Mouse (Mus musculus): ENCODE results near the gene Slc16a2. TPM values are rescaled to one million over a fixed set of nuclear protein-coding genes. Genes with fewer than 3 reads are reported as not detected.

Gene Slc16a2
- polyA plus RNA-seq, 1 experiment from 2014 or later: 22.3 TPM

DNA sequence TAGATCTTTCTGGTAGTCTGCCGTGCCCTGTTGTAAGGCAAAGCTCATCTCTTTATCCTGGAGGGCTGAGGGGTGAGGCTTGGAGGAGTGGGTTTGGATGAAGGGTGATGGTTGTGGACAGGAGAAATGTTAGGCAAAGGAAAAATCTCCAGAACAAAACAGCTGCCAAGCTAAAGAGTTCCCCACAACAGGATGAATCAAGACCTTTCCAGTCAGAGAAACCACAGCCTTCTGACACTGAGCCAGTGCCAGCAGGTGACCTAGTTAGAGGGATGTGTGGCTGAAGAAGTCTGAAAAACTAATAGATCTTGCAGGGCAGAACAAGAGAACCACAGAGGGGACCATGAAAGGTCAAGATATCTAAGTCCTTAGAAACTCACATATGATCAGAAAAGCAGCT lies 24.8 kb downstream of the Slc16a2 start:
- H3K4me1 ChIP-seq (replicated peaks): no peaks in the 10 kb centered on the region
- no peak overlapping the region for H3K9ac ChIP-seq
- no peaks in the 10 kb centered on the region for H3K9me3 ChIP-seq
- ATAC-seq (ENCODE audit: low FRiP score): no peak
- H3K4me3 ChIP-seq: no peak overlapping the region
- H3K36me3 ChIP-seq: no peaks in the 10 kb centered on the region
- H3K27me3 ChIP-seq: peaks cover 76% of the 10 kb centered on the region
- H3K27ac ChIP-seq: no peak overlapping the region
- H3K4me2 ChIP-seq: no peak overlapping the region
- WGBS: 96% methylated on average over 1 of the region's 1 CpGs

DNA sequence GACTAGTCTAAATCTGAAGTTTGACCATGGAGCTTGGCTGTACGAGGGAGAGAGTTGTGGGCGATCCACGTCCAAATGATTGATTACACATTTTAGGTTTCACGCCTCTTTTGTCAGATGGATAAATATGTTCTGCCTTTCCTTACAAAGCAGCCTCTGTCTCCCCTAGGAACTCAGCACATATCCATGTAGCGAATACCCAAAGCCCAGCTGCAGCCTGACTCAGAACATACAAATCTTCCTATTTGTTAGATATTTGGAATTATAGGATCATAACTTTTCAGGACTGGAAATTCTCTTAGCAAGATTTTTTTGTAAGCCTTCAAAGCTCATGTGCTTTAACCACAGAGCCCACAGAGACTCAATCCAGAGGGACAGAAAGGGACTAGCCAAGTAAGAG lies 26.3 kb downstream of the Slc16a2 start:
- 60% methylated on average over 5 of the region's 5 CpGs for WGBS
- Histone ChIP-seq H3K4me2 (no peak overlapping the region), H3K9me3 (no peaks in the 10 kb centered on the region), H3K4me1 (replicated peaks) (no peaks in the 10 kb centered on the region), H3K36me3 (no peaks in the 10 kb centered on the region), H3K27ac (no peak overlapping the region), H3K27me3 (peaks cover 89% of the 10 kb centered on the region), H3K9ac (no peak overlapping the region), H3K4me3 (no peak overlapping the region)
- no peak for ATAC-seq (ENCODE audit: low FRiP score)

DNA sequence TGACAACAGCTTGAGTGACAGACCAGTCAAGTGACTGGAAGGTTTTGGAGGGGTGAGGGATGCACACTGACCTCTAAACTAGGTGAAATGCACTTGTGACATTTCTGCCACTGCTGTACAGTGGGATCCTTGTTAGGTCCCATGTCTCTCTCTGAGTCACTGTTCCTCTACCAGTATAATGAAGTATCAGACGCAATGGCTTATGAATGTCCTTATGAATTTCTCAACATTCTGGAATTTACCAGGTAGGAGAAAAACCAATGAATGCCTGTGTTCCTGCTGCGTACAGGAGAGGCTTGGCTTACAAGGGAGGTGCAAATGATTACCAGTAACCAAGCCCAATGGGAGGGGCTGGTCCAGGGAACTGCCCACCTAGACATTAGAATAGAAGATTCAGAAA lies 30.5 kb downstream of the Slc16a2 start:
- no peak for ATAC-seq (ENCODE audit: low FRiP score)

DNA sequence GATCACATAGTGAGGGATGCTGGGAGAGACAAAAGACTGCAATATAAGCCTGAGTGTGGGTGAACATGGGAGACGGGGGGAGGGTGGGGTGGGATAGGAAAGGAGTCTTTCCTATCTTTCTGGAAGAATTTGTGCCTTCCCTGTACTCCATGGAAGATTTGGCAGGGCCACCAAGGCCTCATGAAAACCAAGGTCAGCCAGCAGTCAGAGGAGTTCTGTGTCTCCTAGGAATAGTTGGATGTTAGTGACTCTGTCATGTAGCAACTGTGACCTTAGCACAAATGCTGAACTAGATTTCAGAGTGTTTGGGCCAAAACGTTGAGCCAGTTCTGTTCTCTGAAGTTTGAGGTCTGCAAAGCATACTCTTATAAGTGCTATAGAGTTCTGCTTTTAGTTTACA lies 36.1 kb downstream of the Slc16a2 start:
- Histone ChIP-seq H3K4me3 (no peak overlapping the region), H3K27me3 (peaks cover 59% of the 10 kb centered on the region), H3K4me2 (no peak overlapping the region), H3K9me3 (no peaks in the 10 kb centered on the region), H3K9ac (no peak overlapping the region), H3K4me1 (replicated peaks) (no peaks in the 10 kb centered on the region), H3K36me3 (no peaks in the 10 kb centered on the region), H3K27ac (no peak overlapping the region)
- 77% methylated on average over 2 of the region's 2 CpGs for WGBS
- no peak for ATAC-seq (ENCODE audit: low FRiP score)

More for the DNA sequence above, 30.5 kb downstream of the Slc16a2 start:
- Histone ChIP-seq H3K27me3 (peaks cover 70% of the 10 kb centered on the region), H3K9me3 (no peaks in the 10 kb centered on the region), H3K36me3 (no peaks in the 10 kb centered on the region), H3K4me2 (no peak overlapping the region), H3K4me1 (replicated peaks) (no peaks in the 10 kb centered on the region), H3K27ac (no peak overlapping the region), H3K9ac (no peak overlapping the region), H3K4me3 (no peak overlapping the region)
- 92% methylated on average over 2 of the region's 2 CpGs for WGBS

DNA sequence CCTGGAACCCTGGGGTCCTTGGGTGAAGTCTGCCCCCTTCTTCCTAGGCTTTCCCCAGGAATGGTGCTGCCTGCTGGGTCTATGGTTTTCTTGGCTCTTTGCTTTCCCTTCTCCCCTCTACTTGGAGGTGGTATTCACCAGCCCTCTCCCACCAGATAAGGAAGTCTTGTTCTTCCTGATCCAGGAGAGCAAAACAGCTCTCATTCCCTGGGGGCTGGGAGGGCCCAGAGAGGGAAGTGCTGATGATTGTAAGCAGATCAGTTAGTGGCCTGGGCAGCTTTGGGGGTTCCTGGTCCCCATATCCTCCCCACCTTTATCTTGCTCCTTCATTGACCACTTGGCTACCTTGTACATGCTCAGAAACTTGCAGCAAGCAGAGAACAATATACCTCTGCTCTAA lies 45.4 kb downstream of the Slc16a2 start:
- Histone ChIP-seq H3K36me3 (no peaks in the 10 kb centered on the region), H3K4me2 (no peak overlapping the region), H3K27ac (no peak overlapping the region), H3K27me3 (peaks cover 74% of the 10 kb centered on the region), H3K9me3 (no peaks in the 10 kb centered on the region), H3K4me1 (replicated peaks) (no peaks in the 10 kb centered on the region), H3K9ac (no peak overlapping the region), H3K4me3 (no peak overlapping the region)
- ATAC-seq (ENCODE audit: low FRiP score): no peak

DNA sequence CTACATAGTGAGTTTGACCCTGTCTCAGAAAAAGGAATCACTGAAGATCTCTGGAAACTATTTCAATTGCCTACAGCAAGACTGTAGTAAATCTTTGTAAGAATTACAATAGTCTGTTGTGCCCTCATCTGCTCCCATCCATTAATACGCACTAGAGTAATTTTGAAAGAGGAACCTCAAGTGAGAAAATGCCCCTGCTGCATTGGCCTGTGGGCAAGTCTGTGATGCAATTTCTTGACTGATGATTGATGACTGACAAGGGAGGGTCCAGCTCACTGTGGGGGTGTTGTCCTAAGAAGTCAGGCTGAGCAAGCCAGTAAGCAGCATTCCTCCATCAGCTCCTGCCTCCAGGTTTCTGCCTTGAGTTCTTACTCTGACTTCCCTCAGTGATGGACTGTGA lies 75.6 kb downstream of the Slc16a2 start:
- H3K27ac ChIP-seq: no peak overlapping the region
- H3K9ac ChIP-seq: no peak overlapping the region
- H3K4me1 ChIP-seq (replicated peaks): peaks cover 17% of the 10 kb centered on the region
- no peaks in the 10 kb centered on the region for H3K9me3 ChIP-seq
- H3K27me3 ChIP-seq: peaks cover 59% of the 10 kb centered on the region
- H3K4me2 ChIP-seq: no peak overlapping the region
- H3K4me3 ChIP-seq: no peak overlapping the region
- no peak for ATAC-seq (ENCODE audit: low FRiP score)
- 84% methylated on average over 1 of the region's 1 CpGs for WGBS
- H3K36me3 ChIP-seq: no peaks in the 10 kb centered on the region

DNA sequence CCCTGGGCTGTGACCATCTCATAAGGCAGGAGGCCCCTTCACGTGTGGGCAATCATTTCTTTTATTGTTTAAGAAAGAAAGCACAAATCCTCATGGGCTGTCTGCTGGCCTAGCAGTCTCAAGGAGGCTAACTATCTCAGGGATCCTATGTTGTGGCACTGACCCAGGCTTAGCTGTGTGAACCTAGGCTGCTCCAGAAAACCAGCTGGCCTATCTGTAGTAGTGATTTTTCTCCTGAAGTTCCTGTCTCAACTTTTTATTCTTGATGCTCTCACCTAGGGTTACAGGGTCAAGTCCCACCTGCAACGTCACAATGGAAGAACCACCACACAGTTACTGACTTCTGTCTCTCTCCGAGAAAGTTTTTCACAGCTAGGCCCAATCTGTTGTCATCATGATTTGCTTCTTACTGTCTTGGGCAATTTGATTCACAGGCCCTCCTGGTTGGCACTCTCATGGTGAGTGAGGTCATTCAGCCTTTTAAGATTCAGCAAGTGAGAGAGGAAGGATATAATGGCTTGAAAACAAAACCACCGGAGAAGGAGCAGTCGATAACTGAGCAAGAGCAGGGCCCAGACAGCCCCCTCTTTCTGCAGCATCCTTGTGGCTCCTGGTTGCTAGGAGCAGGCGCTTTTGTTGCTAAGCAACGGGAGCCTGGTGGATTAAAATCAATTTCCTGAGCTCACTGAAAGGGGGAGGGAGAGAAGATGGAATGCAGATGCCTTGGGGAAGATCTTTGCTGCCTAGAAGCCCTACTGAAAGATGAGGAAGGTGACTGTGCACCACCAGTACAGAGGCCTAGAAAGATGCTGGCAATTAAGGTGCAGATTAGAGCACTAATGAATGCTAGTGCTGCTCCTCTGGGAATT lies 77.4 kb downstream of the Slc16a2 start:
- H3K4me1 ChIP-seq (replicated peaks): peaks cover 17% of the 10 kb centered on the region
- peak; percentile 94 for ATAC-seq (ENCODE audit: low FRiP score)
- WGBS: 27% methylated on average over 7 of the region's 7 CpGs
- H3K27me3 ChIP-seq: peaks cover 75% of the 10 kb centered on the region
- H3K4me2 ChIP-seq: 0 out of 2 replicates have a peak overlapping the region, but pooled peaks have one; percentile 10
- peak overlapping the region; percentile 80 for H3K27ac ChIP-seq
- no peaks in the 10 kb centered on the region for H3K9me3 ChIP-seq
- H3K4me3 ChIP-seq: no peak overlapping the region
- no peak overlapping the region for H3K9ac ChIP-seq
- H3K36me3 ChIP-seq: no peaks in the 10 kb centered on the region

DNA sequence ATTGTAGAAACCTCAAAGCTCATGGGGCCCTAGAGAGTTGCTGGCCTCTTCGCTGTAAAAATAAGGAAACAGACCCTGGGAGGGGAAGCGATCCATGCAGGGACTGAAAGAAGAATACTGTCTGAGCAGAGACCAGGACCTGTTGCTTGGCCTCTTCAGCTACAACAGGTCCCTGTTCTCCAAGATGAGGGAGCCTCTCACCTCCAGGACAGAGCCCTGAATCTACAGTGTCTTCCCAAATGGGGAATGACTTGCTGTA lies 79.8 kb downstream of the Slc16a2 start:
- H3K36me3 ChIP-seq: no peaks in the 10 kb centered on the region
- H3K4me3 ChIP-seq: no peak overlapping the region
- peaks cover 84% of the 10 kb centered on the region for H3K27me3 ChIP-seq
- no peak overlapping the region for H3K9ac ChIP-seq
- 71% methylated on average over 2 of the region's 2 CpGs for WGBS
- H3K4me1 ChIP-seq (replicated peaks): peaks cover 17% of the 10 kb centered on the region
- no peaks in the 10 kb centered on the region for H3K9me3 ChIP-seq
- no peak for ATAC-seq (ENCODE audit: low FRiP score)
- H3K4me2 ChIP-seq: no peak overlapping the region
- no peak overlapping the region for H3K27ac ChIP-seq

DNA sequence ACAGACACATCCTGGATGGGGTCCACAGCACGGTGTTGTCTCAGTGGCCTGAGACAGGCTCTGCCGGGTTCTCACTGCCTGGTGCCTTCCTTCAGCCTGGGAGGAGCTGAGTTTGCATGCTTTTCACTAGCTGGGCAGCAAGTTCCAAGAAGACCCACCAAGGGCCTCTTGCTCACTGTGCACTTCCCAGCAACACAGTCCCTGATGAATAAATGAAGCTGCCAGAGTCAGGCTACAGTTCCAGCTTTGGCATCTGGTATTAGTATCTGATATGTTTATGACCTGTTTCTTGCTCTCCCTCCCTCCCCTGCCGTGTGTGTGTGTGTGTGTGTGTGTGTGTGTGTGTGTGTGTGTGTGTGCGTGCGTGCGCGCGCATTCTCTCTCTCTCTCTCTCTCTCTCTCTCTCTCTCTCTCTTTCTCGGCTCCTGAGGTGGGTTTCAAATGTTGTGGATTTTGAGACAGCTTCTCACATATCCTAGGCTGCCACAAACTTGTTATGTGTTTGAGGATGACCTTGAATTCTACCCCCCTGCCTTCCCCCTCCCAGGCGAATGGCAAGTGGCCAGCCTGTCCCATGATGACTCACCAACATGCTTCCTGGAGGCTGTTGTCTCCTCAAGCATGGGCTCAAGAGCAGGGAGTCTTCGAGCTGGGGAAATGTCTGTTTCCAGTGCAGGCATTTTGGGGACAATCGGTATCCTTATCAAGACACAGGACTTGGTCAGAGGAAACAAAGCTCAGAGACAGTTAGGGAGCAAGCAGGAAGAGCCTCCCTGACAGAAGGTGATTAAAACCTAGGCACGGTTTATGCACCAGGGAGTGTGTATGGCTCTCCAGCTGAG lies 80.3 kb downstream of the Slc16a2 start:
- no peak overlapping the region for H3K4me2 ChIP-seq
- H3K4me1 ChIP-seq (replicated peaks): peaks cover 17% of the 10 kb centered on the region
- H3K27ac ChIP-seq: no peak overlapping the region
- H3K9me3 ChIP-seq: no peaks in the 10 kb centered on the region
- 46% methylated on average over 6 of the region's 13 CpGs for WGBS
- no peak for ATAC-seq (ENCODE audit: low FRiP score)
- H3K4me3 ChIP-seq: no peak overlapping the region
- peaks cover 84% of the 10 kb centered on the region for H3K27me3 ChIP-seq
- no peak overlapping the region for H3K9ac ChIP-seq
- H3K36me3 ChIP-seq: no peaks in the 10 kb centered on the region

DNA sequence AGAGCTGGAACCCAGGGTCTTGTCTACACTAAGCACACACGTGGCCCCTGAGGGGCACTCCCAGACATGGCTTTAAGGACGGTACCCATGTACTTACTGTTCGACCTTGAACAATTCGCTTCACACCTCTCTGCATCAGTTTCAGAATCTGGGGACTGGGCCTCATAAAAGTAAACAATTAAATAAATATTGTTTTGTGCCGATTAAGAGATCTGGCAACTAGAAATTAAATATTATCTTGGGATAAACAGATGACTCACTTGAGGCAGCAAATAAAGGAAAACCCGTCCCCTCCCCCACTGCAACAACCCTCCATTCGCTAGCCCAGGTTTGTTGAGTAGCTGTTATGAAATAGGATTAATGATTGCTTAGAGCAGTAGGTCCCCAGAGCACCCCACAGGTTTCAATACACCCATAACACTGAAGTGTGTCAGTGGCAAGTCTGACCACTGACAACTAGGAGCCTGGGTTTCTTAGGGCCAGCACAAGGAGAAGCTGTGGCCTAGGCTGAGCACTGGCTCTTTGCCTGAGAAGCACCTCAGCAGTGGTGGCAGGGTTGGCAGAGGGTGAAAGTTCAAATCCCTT lies 87.7 kb downstream of the Slc16a2 start:
- 79% methylated on average over 7 of the region's 7 CpGs for WGBS
- H3K27ac ChIP-seq: no peak overlapping the region
- H3K36me3 ChIP-seq: no peaks in the 10 kb centered on the region
- no peak overlapping the region for H3K9ac ChIP-seq
- H3K27me3 ChIP-seq: peaks cover 85% of the 10 kb centered on the region
- H3K4me2 ChIP-seq: no peak overlapping the region
- no peak; the same call in 1 of the 2 replicates for ATAC-seq (ENCODE audit: low FRiP score)
- H3K4me3 ChIP-seq: no peak overlapping the region
- no peaks in the 10 kb centered on the region for H3K9me3 ChIP-seq
- peaks cover 4% of the 10 kb centered on the region; the same call in 1 of the 2 replicates for H3K4me1 ChIP-seq (replicated peaks)

DNA sequence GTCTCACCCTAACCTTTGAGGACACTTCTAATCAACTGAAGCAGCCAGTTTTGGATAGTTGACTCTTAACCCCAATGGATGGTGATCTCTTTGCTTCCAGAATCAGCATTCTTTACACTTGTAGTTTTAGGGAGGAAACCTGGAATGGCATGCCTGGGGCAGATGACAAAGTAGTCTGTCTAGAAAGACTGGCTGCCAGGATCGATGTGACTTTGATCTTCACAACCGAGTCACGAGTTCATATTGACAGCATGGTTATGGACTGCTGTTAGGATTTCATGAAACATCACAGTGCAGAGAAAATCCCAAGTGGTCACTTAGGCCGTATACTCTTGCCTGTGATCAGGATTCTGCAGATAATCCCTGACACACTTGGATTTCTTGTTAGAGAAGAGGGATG lies 88.7 kb downstream of the Slc16a2 start:
- H3K27ac ChIP-seq: no peak overlapping the region
- WGBS: 85% methylated on average over 4 of the region's 4 CpGs
- H3K9me3 ChIP-seq: no peaks in the 10 kb centered on the region
- H3K36me3 ChIP-seq: no peaks in the 10 kb centered on the region
- H3K4me3 ChIP-seq: no peak overlapping the region
- ATAC-seq (ENCODE audit: low FRiP score): no peak
- H3K9ac ChIP-seq: no peak overlapping the region
- peaks cover 4% of the 10 kb centered on the region; the same call in 1 of the 2 replicates for H3K4me1 ChIP-seq (replicated peaks)
- peaks cover 82% of the 10 kb centered on the region for H3K27me3 ChIP-seq
- H3K4me2 ChIP-seq: no peak overlapping the region

DNA sequence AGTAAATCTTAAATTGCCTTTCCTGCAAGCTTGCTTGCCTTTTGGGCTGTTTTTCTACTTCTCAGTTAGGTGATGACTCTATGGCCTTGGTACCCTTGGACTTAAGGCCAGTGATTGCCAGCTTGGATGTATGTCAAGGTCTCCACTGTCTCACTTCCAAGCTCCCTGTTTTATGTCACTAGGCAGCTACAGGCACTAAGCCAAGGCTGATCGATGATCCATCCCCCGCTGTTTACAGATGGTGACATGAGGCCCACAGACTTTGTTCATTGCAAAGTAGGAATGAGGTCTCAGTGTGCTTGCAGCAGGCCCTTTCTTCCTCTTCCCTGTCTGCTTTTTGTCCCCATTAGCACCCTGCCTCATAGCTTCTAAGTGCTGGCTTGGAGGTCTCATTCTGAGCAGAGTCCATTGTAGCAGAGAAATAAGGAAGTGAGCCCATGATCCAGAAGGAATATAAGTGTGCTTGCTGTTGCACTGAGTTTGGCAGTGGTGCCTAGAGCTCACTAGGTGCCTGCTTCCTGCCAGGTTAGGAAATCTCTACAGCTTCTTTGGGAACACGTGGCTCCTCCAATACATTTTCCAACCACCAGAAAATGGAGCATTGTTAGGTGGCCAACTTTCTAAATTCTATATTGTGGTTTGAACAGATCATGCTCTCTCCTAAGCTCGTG lies 89.6 kb downstream of the Slc16a2 start:
- Histone ChIP-seq H3K4me1 (replicated peaks) (peaks cover 4% of the 10 kb centered on the region; the same call in 1 of the 2 replicates), H3K27me3 (peaks cover 77% of the 10 kb centered on the region), H3K4me3 (no peak overlapping the region), H3K36me3 (no peaks in the 10 kb centered on the region), H3K4me2 (no peak overlapping the region), H3K27ac (no peak overlapping the region), H3K9me3 (no peaks in the 10 kb centered on the region), H3K9ac (no peak overlapping the region)
- 69% methylated on average over 4 of the region's 4 CpGs for WGBS
- no peak for ATAC-seq (ENCODE audit: low FRiP score)
